Mouse (Mus musculus): ENCODE measurements around the gene Gm21663. TPM values are rescaled to one million over a fixed set of nuclear protein-coding genes. Genes with fewer than 3 reads are reported as not detected.
"Not testable (repeated sequence)": the region's sequence is repeated elsewhere in the genome, so short reads cannot be mapped to it uniquely, and the experiment has no call there.

The Gm21663 gene
- polyA plus RNA-seq (2012; rRNA removed), result not detected in 2 replicates

GRCm38 (mm10) chr5:25942281-25942680 lies at the start of gene Gm21663:
Gene Gm21663, minus strand, starts transcription at chr5:25942381.
- not testable (repeated sequence) for DNase-seq (ENCODE audit: low read depth, low spot score)
- WGBS, result 45% methylated on average over 2 of the region's 2 CpGs

- WGBS, result no CpG with 5 or more reads among the region's 3 CpGs
- not testable (repeated sequence) for DNase-seq (ENCODE audit: low read depth, low spot score)
Measured at GRCm38 (mm10) chr5:25988550-25988949, 46.4 kb upstream of the Gm21663 start, which contains the start of gene Gm21698. Gene Gm21698, minus strand, starts transcription at chr5:25988650.

- WGBS, result no CpG with 5 or more reads among the region's 2 CpGs
- not testable (repeated sequence) for DNase-seq (ENCODE audit: low read depth, low spot score)
Measured at GRCm38 (mm10) chr5:25972563-25972962, 30.4 kb upstream of the Gm21663 start, which contains the start of gene Gm21680. Gene Gm21680, minus strand, starts transcription at chr5:25972663.

GRCm38 (mm10) chr5:25957050-25957449 lies 14.9 kb upstream of the Gm21663 start:
- DNase-seq (ENCODE audit: low read depth, low spot score), result not testable (repeated sequence)
- WGBS, result 58% methylated on average over 17 of the region's 17 CpGs

GRCm38 (mm10) chr5:25956611-25957010 lies 14.4 kb upstream of the Gm21663 start:
- DNase-seq (ENCODE audit: low read depth, low spot score), result not testable (repeated sequence)
- WGBS, result 24% methylated on average over 32 of the region's 32 CpGs

GRCm38 (mm10) chr5:25954317-25954716 lies 12.1 kb upstream of the Gm21663 start, which contains the start of gene Gm21671:
Gene Gm21671, minus strand, starts transcription at chr5:25954417.
- not testable (repeated sequence) for DNase-seq (ENCODE audit: low read depth, low spot score)
- WGBS, result 59% methylated on average over 2 of the region's 2 CpGs

GRCm38 (mm10) chr5:25945391-25945790 lies 3.2 kb upstream of the Gm21663 start:
- 79% methylated on average over 2 of the region's 2 CpGs for WGBS
- DNase-seq (ENCODE audit: low read depth, low spot score), result not testable (repeated sequence)

- no peak for DNase-seq (ENCODE audit: low read depth, low spot score)
- WGBS, result 75% methylated on average over 1 of the region's 1 CpGs
Measured at GRCm38 (mm10) chr5:25891321-25891720, 50.9 kb downstream of the Gm21663 start.

GRCm38 (mm10) chr5:25889746-25890382 lies 52.3 kb downstream of the Gm21663 start:
- WGBS, result 38% methylated on average over 3 of the region's 3 CpGs
- no peak for DNase-seq (ENCODE audit: low read depth, low spot score)

- DNase-seq (ENCODE audit: low read depth, low spot score), result no peak
- WGBS, result 54% methylated on average over 3 of the region's 3 CpGs
Measured at GRCm38 (mm10) chr5:25886708-25887107, 55.5 kb downstream of the Gm21663 start.

Other genes starting within 250 kb of the Gm21663 start
- 1.9 and 2.3 TPM in 2 replicates for gene Xrcc2, start 236.6 kb downstream of the Gm21663 start, polyA plus RNA-seq (2012; rRNA removed)
- gene Actr3b, start 182.4 kb downstream of the Gm21663 start, polyA plus RNA-seq (2012; rRNA removed), result 0.30 and 0.45 TPM in 2 replicates
- not detected in 2 replicates for gene Gm21671, start 12.0 kb upstream of the Gm21663 start, polyA plus RNA-seq (2012; rRNA removed)
- not detected in 2 replicates for gene Gm21680, start 30.3 kb upstream of the Gm21663 start, polyA plus RNA-seq (2012; rRNA removed)
- gene Gm21698, start 46.3 kb upstream of the Gm21663 start, polyA plus RNA-seq (2012; rRNA removed), result not detected in 2 replicates
- gene Gm1979, start 62.4 kb upstream of the Gm21663 start, polyA plus RNA-seq (2012; rRNA removed), result not detected in 2 replicates
- not detected in 2 replicates for gene Gm5862, start 80.5 kb upstream of the Gm21663 start, polyA plus RNA-seq (2012; rRNA removed)
- not detected in 2 replicates for gene Speer4a, start 97.2 kb upstream of the Gm21663 start, polyA plus RNA-seq (2012; rRNA removed)
- gene Gm7347, start 116.2 kb upstream of the Gm21663 start, polyA plus RNA-seq (2012; rRNA removed), result not detected in 2 replicates
- not detected in 2 replicates for gene Gm10471, start 146.9 kb upstream of the Gm21663 start, polyA plus RNA-seq (2012; rRNA removed)
- gene 5031410I06Rik, start 163.0 kb upstream of the Gm21663 start, polyA plus RNA-seq (2012; rRNA removed), result not detected in 2 replicates
- not detected in 2 replicates for gene Gm10220, start 179.0 kb upstream of the Gm21663 start, polyA plus RNA-seq (2012; rRNA removed)